In the genomic region with DNA sequence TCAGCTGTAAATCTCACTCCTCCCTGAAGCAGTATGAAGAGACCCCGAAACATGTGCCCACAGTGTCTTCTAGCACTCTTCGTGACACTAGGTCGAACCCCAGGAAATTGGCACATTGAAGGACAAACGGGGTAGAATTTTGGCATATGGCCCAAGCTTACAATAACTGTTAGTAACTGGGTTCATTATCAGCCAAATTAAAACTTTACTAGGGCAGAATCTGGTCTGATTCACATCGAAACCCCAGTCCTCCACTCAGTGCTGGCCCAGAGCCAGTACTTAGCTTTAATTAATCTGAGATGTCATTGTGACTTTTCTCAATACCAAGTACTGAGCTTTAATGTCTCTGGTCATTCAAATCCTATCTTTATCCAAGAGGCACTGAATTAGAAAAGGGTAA, we compare ENCODE assay signal across 28 mouse cellular contexts. TPM values are rescaled to one million over a fixed set of nuclear protein-coding genes. Genes with fewer than 3 reads are reported as not detected.
DNase-seq lines count a peak whose midpoint lies in the region; ATAC-seq and TF ChIP-seq lines count a peak whose summit lies in the region.
"Had no signal": no experiment of that assay in that cellular context is flagged by ENCODE, and none has a peak within 500 bp of the region (broad histone marks: within the 10 kb centered on the region; RNA-seq: fewer than 3 reads in every experiment).

No protein-coding gene starts in this region.

- 0 out of 2 replicates have a peak overlapping the region, but pooled peaks have one; percentile 0 for H3K4me2 ChIP-seq in kidney, embryonic 15.5 days
- peak overlapping the region; percentile 36 for H3K4me2 ChIP-seq in kidney, postnatal 0 days (ENCODE audit: low read length)
- H3K4me2 ChIP-seq: embryonic facial prominence, embryonic 13.5 days; forebrain, embryonic 12.5 days; hindbrain, embryonic 15.5 days; liver, embryonic 11.5 days; midbrain, embryonic 13.5 days had no signal

- H3K27ac ChIP-seq in kidney, embryonic 15.5 days: peak overlapping the region; percentile 7; the same call in 1 of the 2 replicates
- peak overlapping the region; percentile 9; the same call in 1 of the 2 replicates for H3K27ac ChIP-seq in kidney, postnatal 0 days
- H3K27ac ChIP-seq: embryonic facial prominence, embryonic 13.5 days; forebrain, embryonic 12.5 days; heart, embryonic 10.5 days; hindbrain, embryonic 15.5 days; midbrain, embryonic 13.5 days had no signal

- no peak overlapping the region for H3K9ac ChIP-seq in kidney, embryonic 15.5 days
- H3K9ac ChIP-seq in kidney, postnatal 0 days (ENCODE audit: low read depth, low read length): no peak overlapping the region
- H3K9ac ChIP-seq: embryonic facial prominence, embryonic 13.5 days; forebrain, embryonic 12.5 days; hindbrain, embryonic 15.5 days; midbrain, embryonic 13.5 days had no signal

- no peaks in the 10 kb centered on the region for H3K27me3 ChIP-seq in kidney, embryonic 15.5 days
- no peaks in the 10 kb centered on the region for H3K27me3 ChIP-seq in kidney, postnatal 0 days (ENCODE audit: insufficient read depth, low read length)
- H3K27me3 ChIP-seq: embryonic facial prominence, embryonic 13.5 days; forebrain, embryonic 12.5 days; hindbrain, embryonic 15.5 days; midbrain, embryonic 13.5 days had no signal

- no peak for ATAC-seq in kidney, embryonic 15.5 days (replicated peaks; ENCODE audit: low FRiP score)
- ATAC-seq in kidney, postnatal 0 days (replicated peaks; ENCODE audit: low FRiP score, low read depth): no peak
- ATAC-seq: CD4-positive, CD25-positive, alpha-beta regulatory T cell, adult 4 months; midbrain, embryonic 13.5 days had no signal

- no peaks in the 10 kb centered on the region for H3K36me3 ChIP-seq in kidney, embryonic 15.5 days
- H3K36me3 ChIP-seq in kidney, postnatal 0 days (ENCODE audit: insufficient read depth, low read length): no peaks in the 10 kb centered on the region
- H3K36me3 ChIP-seq: embryonic facial prominence, embryonic 13.5 days; forebrain, embryonic 12.5 days; heart, embryonic 10.5 days; hindbrain, embryonic 15.5 days; midbrain, embryonic 13.5 days had no signal

- H3K4me3 ChIP-seq in kidney, embryonic 15.5 days (replicated peaks): no peak overlapping the region
- no peak overlapping the region for H3K4me3 ChIP-seq in kidney, postnatal 0 days (replicated peaks; ENCODE audit: low read depth, low read length)
- H3K4me3 ChIP-seq: embryonic facial prominence, embryonic 13.5 days; erythroblast, embryonic 14.5 days; forebrain, embryonic 12.5 days; heart, embryonic 10.5 days; hindbrain, embryonic 15.5 days; midbrain, embryonic 13.5 days had no signal

- TF ChIP-seq CTCF in kidney, postnatal 0 days (IDR thresholded peaks at IDR 0.05; ENCODE audit: low read depth): no peak

- H3K9me3 ChIP-seq in kidney, embryonic 15.5 days (replicated peaks): no peaks in the 10 kb centered on the region
- H3K9me3 ChIP-seq in kidney, postnatal 0 days (replicated peaks; ENCODE audit: low read length): no peaks in the 10 kb centered on the region
- H3K9me3 ChIP-seq: embryonic facial prominence, embryonic 13.5 days; forebrain, embryonic 12.5 days; heart, embryonic 10.5 days; hindbrain, embryonic 15.5 days; midbrain, embryonic 13.5 days had no signal

- peak; percentile 45 for DNase-seq in adrenal gland, postnatal 10 days
- no peak for DNase-seq in adrenal gland, adult 18-20 months (ENCODE audit: low spot score in 2 of 2)
- DNase-seq in kidney, adult 11 months: no peak
- peak; percentile 49 for DNase-seq in adrenal gland, postnatal 14 days
- DNase-seq in kidney, postnatal 0 days (ENCODE audit: low spot score): no peak
- no peak for DNase-seq in layer of hippocampus, postnatal 36 days
- DNase-seq in heart, postnatal 10 days: no peak
- DNase-seq: cerebellum, adult 18-20 months; cerebellum, postnatal 36 days; embryo, embryonic 11 days; lung, adult 18-20 months; spleen, adult 18-20 months; thymus, postnatal 25 days had no signal

- intact Hi-C loops in heart, postnatal 10 days (cut with DNase I): no loop called here

- peaks cover 21% of the 10 kb centered on the region for H3K4me1 ChIP-seq in kidney, embryonic 15.5 days
- H3K4me1 ChIP-seq in kidney, postnatal 0 days (replicated peaks; ENCODE audit: insufficient read depth, low read length): no peaks in the 10 kb centered on the region
- H3K4me1 ChIP-seq: forebrain, embryonic 12.5 days; hindbrain, embryonic 15.5 days; midbrain, embryonic 13.5 days had no signal

- 79% methylated on average over 5 of the region's 5 CpGs for WGBS in kidney, embryonic 15.5 days
- 70% methylated on average over 5 of the region's 5 CpGs for WGBS in kidney, postnatal 0 days

RNA-seq across cellular contexts. Expression of gene 9130230L23Rik, which starts 46.8 kb away (rescaled TPM):
- not detected for total RNA-seq in adrenal gland, postnatal 10 days (2021)
- under 1 TPM in 1 of 2 experiments, not detected in 1; 0.60 TPM for total RNA-seq in adrenal gland, adult 18-20 months (2021)
- 0.42 and 0.65 TPM in 2 replicates for polyA plus RNA-seq in kidney, embryonic 15.5 days (2015; fragmentation: Nextera tagmentation; extraction: Ambion mirVana)
- 0.53 and 0.74 TPM in 2 replicates for total RNA-seq in adrenal gland, postnatal 14 days (2021)
- polyA plus RNA-seq in kidney, postnatal 0 days (2015; fragmentation: Nextera tagmentation; extraction: Ambion mirVana): 0.33 and 0.47 TPM in 2 replicates
- not detected for total RNA-seq in layer of hippocampus, postnatal 36 days (2021)
- total RNA-seq in heart, postnatal 10 days (2021): not detected
- total RNA-seq: hematopoietic stem cell, adult 5-6 weeks; layer of hippocampus, adult 18-20 months; layer of hippocampus, postnatal 25 days; left cerebral cortex, postnatal 10 days had no signal
- polyA plus RNA-seq: CD4-positive, CD25-positive, alpha-beta regulatory T cell, adult 4 months; embryonic facial prominence, embryonic 13.5 days; erythroblast, embryonic 14.5 days; hindbrain, embryonic 15.5 days; limb, embryonic 11.5 days; liver, embryonic 11.5 days; neural tube, embryonic 11.5 days had no signal

Comparison
In these comparisons a context has a peak if more than half of its experiments do, and no peak if none do; other contexts are left out.
1. DNase-seq: peak in adrenal gland, postnatal 10 days (single experiment) and adrenal gland, postnatal 14 days (single experiment); none in adrenal gland, adult 18-20 months (0 of 2), kidney, adult 11 months (single experiment), kidney, postnatal 0 days (single experiment), layer of hippocampus, postnatal 36 days (0 of 2) and heart, postnatal 10 days (0 of 2).